Mouse (Mus musculus) brain, embryonic 14.5 days (tissue): ENCODE data around the gene Smarcc1.

Experiments used
- CTCF ChIP-seq: fragments of 200-500 bp; IDR thresholded peaks from 2 replicates; pipeline ENCODE4 v1.5.1; 2012; ENCODE audit warnings: inconsistent platforms, mild to moderate bottlenecking, moderate library complexity, borderline replicate concordance; ENCODE audit not compliant: insufficient read depth, insufficient read length; ENCODE audit errors: extremely low read depth
- POLR2A ChIP-seq: fragments of 200-500 bp; IDR thresholded peaks from 2 replicates; pipeline ENCODE4 v1.6.1; 2012; ENCODE audit warnings: mild to moderate bottlenecking, inconsistent platforms, borderline replicate concordance; ENCODE audit not compliant: poor library complexity, insufficient read depth, insufficient read length, severe bottlenecking; ENCODE audit errors: extremely low read depth

DNA sequence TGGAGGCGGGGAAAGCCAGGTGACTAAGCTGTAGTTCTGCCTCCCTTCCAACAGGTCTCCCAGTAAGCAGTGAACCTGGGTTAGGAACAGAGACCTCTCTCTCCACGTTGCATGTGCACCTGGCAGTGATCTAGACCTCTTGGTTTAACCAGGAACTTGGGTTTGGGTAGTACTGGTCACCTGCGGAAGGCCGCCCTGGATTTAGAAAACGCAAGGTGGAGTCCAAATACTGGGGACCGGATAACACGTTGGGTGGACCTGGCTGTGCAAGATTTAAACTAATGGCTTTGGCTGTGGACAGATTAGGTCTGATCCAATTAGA lies 127.0 kb downstream of the Smarcc1 start:
- TF ChIP-seq POLR2A (no peak), CTCF (no peak)
